27 mouse cellular contexts compared by ENCODE assay signal in genomic region chr19:56581981-56582380, GRCm38 (mm10). TPM values are rescaled to one million over a fixed set of nuclear protein-coding genes. Genes with fewer than 3 reads are reported as not detected.
A peak's percentile ranks its signal among the peaks of the same experiment; 100 is the strongest.
DNase-seq lines count a peak whose midpoint lies in the region; ATAC-seq lines count a peak whose summit lies in the region.
"Had no signal": no experiment of that assay in that cellular context is flagged by ENCODE, and none has a peak within 500 bp of the region (broad histone marks: within the 10 kb centered on the region; RNA-seq: fewer than 3 reads in every experiment).

No protein-coding gene starts in this region.

- no peak overlapping the region for H3K4me3 ChIP-seq in midbrain, embryonic 16.5 days (ENCODE audit: low read depth, low read length)
- H3K4me3 ChIP-seq: embryonic facial prominence, embryonic 13.5 days; embryonic facial prominence, embryonic 15.5 days; erythroblast, embryonic 14.5 days; forebrain, embryonic 10.5 days; forebrain, embryonic 12.5 days had no signal

- H3K36me3 ChIP-seq in midbrain, embryonic 16.5 days (ENCODE audit: control insufficient read depth, insufficient read depth, low read length), result no peaks in the 10 kb centered on the region; the same call in 1 of the 2 replicates

- H3K9me3 ChIP-seq in midbrain, embryonic 16.5 days (replicated peaks; ENCODE audit: control insufficient read depth, low read length, poor library complexity, severe bottlenecking), result no peaks in the 10 kb centered on the region
- H3K9me3 ChIP-seq: embryonic facial prominence, embryonic 13.5 days; embryonic facial prominence, embryonic 15.5 days; forebrain, embryonic 10.5 days; forebrain, embryonic 12.5 days; G1E had no signal

- no peak overlapping the region for H3K9ac ChIP-seq in midbrain, embryonic 16.5 days (ENCODE audit: low read depth, low read length)
- H3K9ac ChIP-seq: embryonic facial prominence, embryonic 13.5 days; embryonic facial prominence, embryonic 15.5 days; forebrain, embryonic 12.5 days had no signal

- 95% methylated on average over 5 of the region's 5 CpGs for WGBS in midbrain, embryonic 16.5 days

- H3K4me2 ChIP-seq in midbrain, embryonic 16.5 days (ENCODE audit: low read length), result no peak overlapping the region
- H3K4me2 ChIP-seq: embryonic facial prominence, embryonic 13.5 days; embryonic facial prominence, embryonic 15.5 days; forebrain, embryonic 12.5 days had no signal

- no peak for ATAC-seq in midbrain, embryonic 16.5 days
- ATAC-seq: CD4-positive, CD25-positive, alpha-beta regulatory T cell, adult 4 months; forebrain, embryonic 14.5 days; forebrain, embryonic 16.5 days; Patski had no signal

- no peak overlapping the region for H3K27ac ChIP-seq in midbrain, embryonic 16.5 days (ENCODE audit: low read length)
- H3K27ac ChIP-seq: embryonic facial prominence, embryonic 13.5 days; embryonic facial prominence, embryonic 15.5 days; forebrain, embryonic 10.5 days; forebrain, embryonic 12.5 days had no signal

- H3K27me3 ChIP-seq in midbrain, embryonic 16.5 days (ENCODE audit: control insufficient read depth, insufficient read depth, low read depth, low read length), result no peaks in the 10 kb centered on the region
- H3K27me3 ChIP-seq: CH12.LX; embryonic facial prominence, embryonic 13.5 days; embryonic facial prominence, embryonic 15.5 days; forebrain, embryonic 12.5 days; Patski had no signal

- DNase-seq in 416B (ENCODE audit: low read depth), result peak; percentile 22
- DNase-seq in T-cell, adult 2 months (ENCODE audit: low spot score), result peak; percentile 57
- DNase-seq in natural killer cell, adult 2 months (ENCODE audit: low spot score in 2 of 2), result peak; percentile 25 to 57
- DNase-seq in kidney, adult 18-20 months, result no peak
- DNase-seq: adrenal gland, adult 2 months; adrenal gland, postnatal 10 days; adrenal gland, postnatal 25 days; B cell, adult 2 months; cerebellum, adult 11 months; cerebellum, adult 18-20 months; cerebellum, adult 8-10 months; cerebellum, adult 9-11 months; cerebellum, postnatal 14 days; cerebellum, postnatal 36 days; embryo, embryonic 11 days had no signal

- H3K4me1 ChIP-seq in midbrain, embryonic 16.5 days (ENCODE audit: control insufficient read depth, insufficient read depth, low read length), result 0 out of 2 replicates have a peak, but pooled peaks cover 2% of the 10 kb centered on the region
- H3K4me1 ChIP-seq: embryonic facial prominence, embryonic 15.5 days; forebrain, embryonic 10.5 days; forebrain, embryonic 12.5 days had no signal

RNA-seq across cellular contexts. Expression of gene Nhlrc2, which starts 33.9 kb away (rescaled TPM):
- polyA plus RNA-seq in midbrain, embryonic 16.5 days (2015; fragmentation: Nextera tagmentation; extraction: Ambion mirVana), result 7.8 and 7.9 TPM in 2 replicates

RNA-seq across cellular contexts. Expression of gene Dclre1a, which starts 34.0 kb away (rescaled TPM):
- polyA plus RNA-seq in midbrain, embryonic 16.5 days (2015; fragmentation: Nextera tagmentation; extraction: Ambion mirVana), result 10.9 and 11.0 TPM in 2 replicates
